Mouse (Mus musculus): ENCODE measurements around the gene Rsrc1.

Gene Rsrc1

DNA sequence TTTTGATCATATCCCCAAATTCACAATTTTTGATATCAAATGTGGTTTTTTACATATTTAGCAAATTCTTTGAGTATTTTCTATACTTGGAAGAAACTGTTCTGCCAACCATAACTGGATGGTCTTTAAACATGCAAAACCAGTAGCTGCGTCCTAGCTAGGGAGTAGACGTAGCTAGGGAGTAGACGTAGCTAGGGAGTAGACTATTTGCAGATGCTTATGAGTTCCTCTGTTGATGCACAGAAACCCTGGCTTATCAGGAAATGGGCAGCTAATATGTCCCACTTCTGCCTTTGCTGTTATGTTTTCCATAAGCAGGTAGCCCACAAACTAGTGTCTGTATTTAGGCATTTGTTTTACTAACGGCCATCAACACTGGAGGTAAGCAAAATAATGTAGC lies 298.6 kb downstream of the Rsrc1 start:
- DNase-seq (ENCODE audit: low spot score in 2 of 2): no peak

DNA sequence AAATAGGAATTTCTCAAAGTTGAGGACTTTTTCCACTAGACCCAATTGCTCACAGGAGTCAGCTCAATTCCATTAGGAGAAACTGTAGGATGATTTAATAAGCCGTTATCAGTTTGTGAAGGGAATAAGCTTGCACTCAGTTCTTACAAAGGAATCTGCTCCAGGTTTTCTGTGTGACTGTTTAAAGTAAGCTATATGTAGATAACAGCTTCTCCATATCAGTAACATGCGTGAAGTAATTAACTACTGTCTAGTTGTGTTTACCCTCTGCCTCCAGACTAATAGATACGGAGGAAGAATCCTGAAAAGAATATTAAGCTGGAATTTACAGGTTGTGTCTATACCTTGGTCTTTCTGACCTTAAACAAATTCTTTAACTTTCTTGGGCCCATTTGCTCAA lies 299.1 kb downstream of the Rsrc1 start:
- DNase-seq (ENCODE audit: low spot score in 2 of 2): no peak

DNA sequence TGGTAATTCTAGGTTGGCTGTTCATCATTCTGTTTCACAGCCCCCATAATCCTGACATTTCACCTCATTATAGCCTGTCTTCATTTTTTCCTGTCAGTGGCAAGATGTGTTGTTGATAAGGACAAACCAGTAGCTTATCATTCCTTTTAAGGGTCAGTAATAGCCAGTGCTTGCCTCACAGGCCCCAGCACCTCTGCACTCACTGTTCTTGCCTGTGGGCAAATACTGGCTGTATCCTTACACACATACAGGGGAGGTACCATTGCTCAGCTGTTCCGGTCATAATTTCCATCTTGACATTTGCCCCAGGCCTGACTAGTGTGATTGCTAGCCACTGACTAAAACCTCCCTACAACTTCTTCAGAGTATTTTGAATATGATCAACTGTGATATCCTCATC lies 302.8 kb downstream of the Rsrc1 start:
- no peak for DNase-seq (ENCODE audit: low spot score in 2 of 2)

DNA sequence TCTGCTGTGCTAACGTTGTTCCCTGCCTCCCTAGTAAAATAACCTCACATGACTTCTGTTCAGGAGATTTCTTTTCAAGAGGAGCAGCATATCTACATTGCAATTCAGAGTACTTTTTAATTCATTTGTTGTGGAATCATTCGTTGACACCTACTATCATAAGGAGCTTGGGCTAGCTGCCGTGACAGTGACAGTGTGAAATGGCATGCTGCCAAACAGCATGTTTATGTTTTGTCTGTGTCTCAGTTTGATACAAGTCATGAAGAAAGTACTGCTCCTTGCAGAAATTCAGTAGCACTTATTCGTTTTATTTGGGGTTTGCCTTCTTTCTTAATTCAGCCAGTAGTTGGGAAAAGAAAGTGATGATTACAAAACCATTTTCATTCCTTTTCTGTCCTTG lies 303.7 kb downstream of the Rsrc1 start:
- no peak for DNase-seq (ENCODE audit: low spot score in 2 of 2)

DNA sequence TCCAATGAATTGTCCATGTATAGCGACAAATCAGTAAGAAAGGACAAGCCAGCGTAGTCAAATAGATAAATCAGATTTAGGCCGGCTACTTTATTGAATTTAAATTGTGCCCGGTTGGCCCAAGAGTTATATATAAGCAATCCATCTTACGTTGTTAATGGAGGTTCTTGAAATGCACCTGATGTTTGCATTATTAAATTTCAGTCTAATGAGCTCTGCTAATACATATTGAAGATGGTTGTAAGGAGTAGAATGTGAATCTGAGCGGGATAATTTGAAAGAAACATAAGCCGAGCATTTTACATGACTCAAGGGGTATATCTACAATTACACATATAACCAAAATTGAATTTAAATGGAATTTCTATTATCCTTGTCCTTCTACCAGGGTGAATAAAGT lies 307.5 kb downstream of the Rsrc1 start:
- DNase-seq (ENCODE audit: low spot score in 2 of 2): no peak

DNA sequence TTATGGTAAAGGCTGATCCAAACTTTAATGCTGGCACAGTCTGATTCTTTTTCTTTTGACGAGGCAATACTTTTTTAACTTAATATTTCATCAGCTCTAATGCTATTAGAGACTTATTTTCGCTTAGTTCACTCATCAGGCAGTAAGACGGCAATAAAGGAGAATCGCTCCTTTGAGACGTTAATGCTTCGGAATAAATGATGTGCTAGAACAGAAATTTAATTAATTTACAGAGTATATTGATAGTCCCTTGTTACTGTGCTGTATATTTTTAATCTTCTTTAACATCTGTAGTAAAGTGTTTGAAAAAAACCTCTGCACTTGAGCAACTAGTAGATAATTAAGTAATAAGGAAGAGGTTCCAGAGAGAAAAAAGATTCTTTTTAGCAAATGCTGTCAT lies 308.3 kb downstream of the Rsrc1 start:
- DNase-seq (ENCODE audit: low spot score in 2 of 2): no peak

DNA sequence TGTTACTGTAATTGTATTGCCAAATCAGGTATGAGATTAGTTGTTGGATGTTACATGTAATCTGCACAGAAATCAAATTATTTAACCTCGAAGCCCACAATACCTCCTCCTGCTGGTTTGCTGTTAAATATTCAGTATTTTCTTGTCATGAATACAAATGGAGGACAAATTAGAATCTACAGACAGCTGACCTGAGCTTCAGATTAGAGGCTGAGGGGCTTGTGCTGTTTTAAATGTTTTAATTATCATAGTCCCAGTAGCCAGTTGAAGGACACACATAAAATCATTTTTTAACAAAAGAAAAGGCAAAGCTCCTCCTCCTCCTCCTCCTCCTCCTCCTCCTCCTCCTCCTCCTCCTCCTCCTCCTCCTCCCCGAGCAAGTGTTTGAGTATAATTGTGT lies 327.5 kb downstream of the Rsrc1 start:
- no peak for DNase-seq (ENCODE audit: low spot score in 2 of 2)

DNA sequence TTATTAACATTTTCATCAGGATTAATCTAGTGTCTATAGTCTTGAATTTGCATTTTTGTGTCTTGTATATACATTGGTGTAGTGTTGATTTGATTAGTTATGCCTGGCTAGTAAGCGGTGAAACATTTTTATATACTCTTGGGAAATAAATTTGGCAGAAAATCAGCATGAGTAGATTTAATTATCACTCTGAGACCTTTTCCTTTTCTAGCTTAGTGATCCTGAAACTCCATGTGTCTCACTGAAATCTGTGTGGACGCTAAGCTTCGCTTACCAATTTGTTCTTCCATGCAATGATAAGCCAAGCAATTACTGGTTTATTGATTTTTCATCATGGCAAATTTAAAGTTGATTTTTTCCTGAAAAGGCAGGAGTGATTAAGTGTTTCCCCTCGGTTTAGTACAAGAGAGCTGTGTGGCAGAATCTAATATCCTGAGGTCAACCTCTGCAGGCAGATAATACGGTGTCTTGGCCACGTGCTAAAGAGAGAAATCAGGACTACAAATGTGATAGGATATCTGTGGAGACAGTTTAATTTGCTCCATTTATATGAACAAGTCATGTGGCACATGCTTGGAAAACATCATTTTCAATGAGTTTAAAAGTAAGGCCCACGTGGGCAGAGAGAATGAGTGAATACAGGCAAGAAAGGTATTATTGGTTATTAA lies 328.6 kb downstream of the Rsrc1 start:
- DNase-seq (ENCODE audit: low spot score in 2 of 2): no peak

DNA sequence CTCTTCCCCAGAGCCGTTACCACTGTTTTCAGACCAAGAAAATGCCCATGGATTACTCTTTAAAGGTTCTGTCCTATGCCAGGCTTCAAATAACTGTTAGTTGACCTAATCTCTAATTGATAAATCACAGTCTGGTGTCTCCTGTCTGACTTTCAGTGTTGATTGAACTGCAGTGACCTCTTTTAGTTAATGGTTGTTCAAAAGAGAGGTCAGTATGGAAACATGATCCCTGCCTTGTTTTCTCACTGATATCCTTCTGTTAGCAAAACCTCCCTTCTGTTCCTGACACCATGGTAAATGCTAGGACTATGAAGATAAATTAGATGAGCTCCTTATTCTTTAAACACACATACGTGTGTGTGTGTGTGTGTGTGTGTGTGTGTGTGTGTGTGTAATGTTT lies 330.2 kb downstream of the Rsrc1 start:
- DNase-seq (ENCODE audit: low spot score in 2 of 2): no peak

DNA sequence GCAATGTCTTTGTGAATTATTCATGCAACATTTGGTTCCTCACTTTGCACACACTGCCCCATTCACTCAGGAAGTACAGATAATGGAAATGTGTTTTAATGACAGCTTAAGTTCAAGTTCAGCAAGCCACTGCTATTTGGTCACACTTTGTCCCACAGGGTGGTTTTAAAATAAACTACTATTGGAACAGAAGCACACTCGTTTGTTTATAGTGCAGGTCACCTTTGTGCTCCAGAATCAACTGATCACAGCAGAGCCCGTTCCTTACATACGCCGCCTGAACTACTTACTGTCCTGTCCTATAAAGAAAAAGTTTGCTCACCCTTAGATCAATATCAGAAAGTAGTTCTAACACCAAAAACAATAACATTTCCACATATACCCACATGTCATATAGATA lies 341.2 kb downstream of the Rsrc1 start:
- DNase-seq (ENCODE audit: low spot score in 2 of 2): no peak

DNA sequence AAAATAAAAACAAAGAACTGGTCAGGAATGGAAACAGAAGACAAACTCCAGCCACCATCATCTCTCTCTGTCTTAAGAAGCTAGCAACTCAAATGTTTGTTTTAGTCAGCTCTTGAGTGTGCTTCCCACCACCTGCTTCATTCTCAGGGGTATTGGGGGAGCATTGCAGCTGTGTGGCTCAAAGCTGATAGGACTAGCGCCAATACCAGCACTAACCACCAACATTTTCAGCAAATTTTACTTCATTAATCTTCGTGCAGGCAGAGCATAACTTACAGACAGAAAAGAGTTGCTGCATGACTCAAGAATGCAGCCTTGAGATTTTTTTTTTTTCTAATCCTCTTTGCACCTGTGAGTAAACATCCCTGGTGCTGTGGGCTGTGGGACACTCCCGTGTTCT lies 358.4 kb downstream of the Rsrc1 start:
- no peak for DNase-seq (ENCODE audit: low spot score in 2 of 2)

DNA sequence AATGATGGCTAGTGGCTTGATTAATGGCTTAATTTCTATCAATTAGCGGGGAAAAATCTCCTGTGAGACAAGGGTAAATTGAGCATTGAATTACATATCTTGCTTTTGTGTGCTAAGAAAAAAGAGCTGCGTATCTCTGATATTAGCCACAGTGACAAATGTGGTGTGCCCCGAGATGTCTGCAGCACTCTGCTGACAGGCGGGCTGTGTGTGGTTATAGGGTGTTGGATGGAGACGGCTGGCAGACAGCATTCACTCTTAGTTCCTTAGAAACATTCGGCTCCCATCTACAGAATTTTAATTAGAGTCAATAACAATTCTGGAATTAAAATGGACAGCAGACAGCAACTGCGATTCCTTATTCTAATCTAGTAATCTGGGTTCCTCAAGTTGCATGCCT lies 359.7 kb downstream of the Rsrc1 start:
- no peak for DNase-seq (ENCODE audit: low spot score in 2 of 2)

DNA sequence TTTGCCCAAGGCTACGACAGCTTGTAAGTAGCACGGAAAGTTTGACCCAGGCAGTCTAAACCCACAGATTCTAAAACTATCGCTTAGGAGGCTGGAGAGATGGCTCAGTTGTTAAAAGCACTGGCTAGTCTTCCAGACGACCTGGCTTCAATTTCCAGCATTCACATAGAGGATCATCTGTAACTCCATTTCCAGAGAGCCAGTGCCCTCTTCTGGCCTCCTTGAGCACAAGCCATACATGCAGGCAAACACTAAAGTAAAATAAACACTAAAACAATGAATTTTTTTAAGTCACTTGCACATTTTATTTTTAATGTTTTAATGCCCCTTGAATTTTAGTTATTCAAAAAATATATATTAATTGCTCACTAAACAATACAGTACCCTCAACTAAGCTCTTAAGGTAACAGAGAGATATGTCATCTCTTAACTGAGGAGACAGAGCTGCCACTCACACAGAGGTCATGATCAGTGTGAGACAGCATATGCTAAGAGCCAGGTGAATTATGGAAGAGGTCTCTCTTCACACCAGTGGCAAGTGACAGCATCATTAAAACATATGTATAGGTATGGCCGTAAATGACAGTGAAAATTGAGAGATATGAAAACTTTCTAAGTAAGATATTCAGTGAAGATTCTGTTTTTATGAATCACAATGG lies 361.9 kb downstream of the Rsrc1 start:
- no peak for DNase-seq (ENCODE audit: low spot score in 2 of 2)

DNA sequence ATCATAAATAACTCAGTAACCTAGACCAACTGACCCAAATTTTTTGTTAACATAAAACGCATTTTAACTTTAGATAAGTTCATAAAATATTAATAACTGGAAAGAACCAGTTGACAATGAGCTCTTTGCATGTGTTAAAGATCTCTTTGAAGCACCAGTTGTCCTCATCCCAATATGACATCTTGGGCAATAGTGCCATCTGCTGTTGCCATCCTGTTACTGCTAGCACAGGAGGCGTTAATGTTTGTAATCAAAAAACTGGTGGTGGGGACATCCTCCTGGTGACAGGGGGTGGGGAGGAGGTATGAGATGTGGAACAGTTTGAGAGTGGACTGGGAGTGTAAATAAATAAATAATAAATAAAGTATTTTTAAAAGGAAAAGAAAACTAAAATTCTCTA lies 363.4 kb downstream of the Rsrc1 start:
- peak in 1 of 2 experiments; percentile 19 for DNase-seq (ENCODE audit: low spot score in 2 of 2)

DNA sequence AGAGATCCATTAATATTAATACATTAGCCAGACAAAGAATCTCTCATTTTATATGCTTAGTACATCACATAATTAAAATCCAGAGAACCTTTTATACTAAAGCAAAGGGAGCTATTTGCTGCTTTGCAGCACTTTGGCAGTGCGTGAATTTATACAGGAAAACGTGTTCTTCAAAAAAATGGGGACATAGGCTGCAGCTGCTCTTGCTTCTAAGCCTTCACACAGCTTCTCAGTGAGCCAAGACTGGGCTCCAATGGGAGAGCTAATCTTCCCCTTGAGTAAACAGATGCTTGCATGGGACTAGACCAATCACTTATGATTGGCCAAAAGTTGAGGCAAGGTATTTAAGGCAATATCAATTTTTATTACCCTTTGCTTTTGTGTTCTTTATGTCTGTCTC lies 365.5 kb downstream of the Rsrc1 start:
- DNase-seq (ENCODE audit: low spot score in 2 of 2): no peak

DNA sequence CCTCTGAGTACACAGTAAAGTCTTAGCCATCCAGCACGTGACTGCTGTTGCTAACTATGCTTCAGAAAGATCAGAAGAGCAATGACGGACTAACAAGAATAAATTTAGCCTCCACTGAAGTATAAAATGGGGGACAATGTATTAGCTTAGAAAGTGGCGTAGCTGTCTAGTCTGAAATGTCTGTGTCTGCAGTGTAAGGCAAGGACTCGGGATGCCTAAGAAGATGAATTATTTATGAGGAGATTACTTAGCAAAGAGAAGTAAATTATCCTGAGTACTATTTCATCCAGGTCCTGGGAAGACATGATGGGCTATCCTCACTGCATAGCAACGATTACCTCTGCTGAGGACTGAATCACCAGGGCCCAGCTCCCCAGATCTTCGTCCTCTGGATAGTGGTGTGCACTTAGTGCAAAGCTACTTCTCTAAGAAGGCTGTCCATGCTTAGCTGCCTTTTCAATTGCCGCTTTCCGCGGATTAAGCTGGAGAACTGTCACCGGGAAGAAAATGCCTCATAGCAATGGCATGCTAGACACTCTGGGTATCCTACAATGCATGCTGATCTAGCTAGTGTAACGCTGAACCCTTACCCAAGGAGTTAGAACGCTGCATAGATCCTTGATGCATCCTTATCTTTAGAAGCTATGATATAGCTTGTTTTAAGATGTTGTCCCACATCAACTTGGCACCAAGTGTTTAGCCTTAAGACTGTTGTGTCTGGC lies 370.4 kb downstream of the Rsrc1 start:
- DNase-seq (ENCODE audit: low spot score in 2 of 2): no peak

DNA sequence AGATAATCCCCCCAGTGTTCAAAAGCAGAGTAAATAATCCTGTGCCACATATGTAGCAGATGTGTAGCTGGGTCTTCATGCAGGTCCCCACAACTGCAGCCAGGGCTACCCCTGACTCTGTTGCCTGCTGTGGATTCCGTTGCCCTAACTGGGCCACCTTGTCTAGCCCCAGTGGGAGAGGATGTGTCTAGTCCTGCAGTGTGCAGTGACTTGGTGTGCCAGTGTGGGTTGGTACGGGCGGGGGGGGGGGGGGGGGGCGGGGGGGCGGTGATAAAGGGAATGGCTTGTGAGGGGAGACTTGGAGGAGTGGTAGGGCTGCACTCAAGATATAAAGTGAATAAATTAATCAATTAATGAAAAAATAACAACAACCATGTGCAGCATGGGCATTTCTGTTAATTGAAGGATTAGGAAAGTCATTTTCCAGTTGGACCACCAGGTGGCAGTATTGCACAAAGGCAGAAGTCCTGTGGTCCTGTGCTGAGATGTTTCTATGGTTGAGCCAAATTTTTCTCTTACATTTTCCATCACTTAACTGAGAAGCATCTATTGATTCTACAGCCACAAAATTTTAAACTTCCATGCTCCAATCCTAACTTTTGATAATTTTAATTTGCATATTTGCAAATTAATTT lies 371.1 kb downstream of the Rsrc1 start:
- peak in 1 of 2 experiments; percentile 18 for DNase-seq (ENCODE audit: low spot score in 2 of 2)

DNA sequence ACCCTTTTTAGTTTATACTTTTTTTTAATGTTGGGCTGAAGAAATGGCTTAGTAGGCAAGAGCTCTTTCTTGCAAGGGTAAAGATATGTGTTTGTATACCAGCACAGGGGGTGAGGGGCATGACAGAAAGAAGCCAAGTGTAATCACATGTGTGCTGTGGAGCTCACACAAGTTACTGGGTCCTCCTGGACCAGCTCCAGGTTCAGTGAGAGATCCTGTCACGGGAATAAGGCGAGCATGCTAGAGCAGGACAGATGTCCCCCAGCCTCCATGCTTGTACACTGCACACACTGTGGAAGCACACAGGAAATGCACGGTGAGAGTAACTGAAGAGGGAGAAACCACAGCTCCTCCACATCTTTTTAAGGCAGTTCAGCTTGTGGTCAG lies 371.6 kb downstream of the Rsrc1 start:
- DNase-seq (ENCODE audit: low spot score in 2 of 2): no peak

DNA sequence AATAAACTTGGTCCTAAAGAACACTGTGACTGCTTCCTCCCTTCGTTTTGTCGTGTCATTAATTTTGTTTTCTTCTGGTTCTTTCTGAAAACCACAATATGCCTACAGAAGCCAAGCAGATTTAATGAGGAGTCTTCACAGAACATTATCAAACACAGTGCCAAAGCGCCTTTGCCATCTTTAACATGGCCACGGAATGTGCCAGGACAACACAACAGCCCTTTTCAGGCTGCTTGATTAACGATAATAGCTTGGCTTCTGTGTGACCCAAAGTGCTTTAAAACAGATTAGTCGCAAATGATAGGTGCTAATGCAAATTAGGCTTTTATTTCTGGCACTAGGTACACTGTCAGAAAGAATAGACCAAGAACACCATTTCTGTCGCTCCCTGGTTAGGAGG lies 377.2 kb downstream of the Rsrc1 start:
- no peak for DNase-seq (ENCODE audit: low spot score in 2 of 2)

DNA sequence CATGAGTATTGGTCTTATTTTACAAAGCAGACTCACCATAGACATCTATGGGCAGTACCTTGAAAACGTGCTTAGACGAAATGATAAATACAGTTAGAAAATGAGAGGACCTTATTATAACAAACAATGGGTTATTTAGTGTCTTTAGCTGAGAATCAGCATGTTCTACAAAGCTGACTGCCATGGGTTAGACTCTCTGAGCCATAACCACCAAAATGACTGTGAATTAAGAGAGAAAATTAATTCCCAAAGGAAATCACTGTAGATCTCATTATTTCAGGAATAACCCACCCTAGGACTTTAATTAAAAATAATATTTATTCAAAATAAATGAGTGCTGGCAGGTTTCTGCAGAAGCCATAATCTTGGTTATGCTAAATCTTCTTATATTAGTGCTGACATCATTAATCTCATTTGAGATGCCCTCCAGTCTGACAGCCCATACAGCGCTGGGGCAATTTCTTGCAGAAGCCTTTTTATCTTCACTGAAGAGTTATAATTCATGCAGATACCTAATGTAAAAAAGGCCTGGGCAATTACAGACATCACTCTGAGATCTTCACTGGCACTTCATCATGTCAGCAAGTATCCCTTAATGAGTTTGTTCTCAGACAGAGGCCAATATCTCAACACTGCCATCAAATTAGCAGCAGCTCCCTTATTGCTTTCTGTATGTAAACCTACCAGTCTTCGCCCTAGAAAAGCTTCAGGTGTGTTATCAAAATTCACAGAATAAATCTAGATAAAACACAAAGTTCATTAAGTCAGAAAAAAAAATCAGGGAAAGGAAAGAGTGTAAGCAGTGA lies 385.1 kb downstream of the Rsrc1 start:
- no peak for DNase-seq (ENCODE audit: low spot score in 2 of 2)

DNA sequence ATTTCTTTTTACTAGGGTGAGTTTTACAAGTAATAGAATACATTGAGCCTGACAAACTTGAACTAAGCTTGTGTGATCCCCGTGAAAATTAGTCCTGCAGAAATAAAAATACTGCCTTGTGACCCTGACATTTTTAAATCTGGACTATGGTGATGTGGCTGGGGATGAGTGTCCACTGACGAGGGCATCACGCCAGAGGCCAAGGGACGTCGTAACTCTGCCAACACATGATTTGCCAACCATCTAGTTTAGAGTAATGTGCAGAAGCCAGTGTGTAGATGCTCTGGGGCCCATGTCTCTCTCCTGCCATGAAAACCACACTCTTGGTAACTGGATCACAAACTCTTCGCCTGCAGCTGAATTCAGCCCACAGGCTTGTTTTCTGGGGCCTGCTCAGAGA lies 386.3 kb downstream of the Rsrc1 start:
- DNase-seq (ENCODE audit: low spot score in 2 of 2): no peak

Measured in spleen, postnatal 36 days (tissue).